Mouse (Mus musculus) left cerebral cortex, postnatal 36 days (tissue): Measurements from ENCODE around the gene Slc2a3. TPM values are rescaled to one million over a fixed set of nuclear protein-coding genes. Genes with fewer than 3 reads are reported as not detected.

Experiments used
- microRNA-seq: library from miRNA; unstranded; fragments of <30 nt; microRNA quantifications from one replicate; pipeline ENCODE4 v1.2.0, GENCODE M21; 2022
- total RNA-seq, 2 experiments: library from RNA; stranded (reverse); gene quantifications; 2 replicates each; pipeline ENCODE4 v1.2.3; 2021

The Slc2a3 gene
- total RNA-seq, 2 experiments from 2014 or later: 125 to 138 TPM

Small RNAs within 50 kb of the gene (microRNA-seq; reads per million reads assigned to microRNA genes)
- not detected for gene Mir7231

Other genes with a start within 250 kb of the Slc2a3 start
- gene Aicda, start 247.8 kb downstream of the Slc2a3 start, total RNA-seq: not detected
- 1 to 10 TPM in 1 of 2 experiments, under 1 TPM in 1; 0.79 to 2.3 TPM for gene Apobec1, start 199.2 kb downstream of the Slc2a3 start, total RNA-seq
- not detected for gene Gdf3, start 191.6 kb downstream of the Slc2a3 start, total RNA-seq
- gene Dppa3, start 175.2 kb downstream of the Slc2a3 start, total RNA-seq: not detected
- gene Nanog, start 94.2 kb downstream of the Slc2a3 start, total RNA-seq: not detected
- 10 to 100 TPM; 28.8 to 30.3 TPM for gene Foxj2, start 18.3 kb upstream of the Slc2a3 start, total RNA-seq
- under 1 TPM; 0.64 to 0.88 TPM for gene C3ar1, start 54.5 kb upstream of the Slc2a3 start, total RNA-seq
- gene Necap1, start 72.8 kb upstream of the Slc2a3 start, total RNA-seq: 100 to 1,000 TPM; 170 to 184 TPM
- under 1 TPM; 0.54 to 0.59 TPM for gene Clec4a1, start 120.2 kb upstream of the Slc2a3 start, total RNA-seq
- gene Clec4a3, start 150.9 kb upstream of the Slc2a3 start, total RNA-seq: 1 to 10 TPM; 1.4 to 2.0 TPM
- not detected for gene Clec4a4, start 188.7 kb upstream of the Slc2a3 start, total RNA-seq
- not detected for gene Clec4b1, start 248.3 kb upstream of the Slc2a3 start, total RNA-seq